Mouse (Mus musculus) heart, postnatal 0 days (tissue): ENCODE data around the gene Zbtb38.

Experiments used
- CTCF ChIP-seq: IDR thresholded peaks from 2 replicates; pipeline ENCODE4 v1.5.1; 2016; ENCODE audit warnings: antibody characterized with exemption, control low read depth, low read depth
- EP300 ChIP-seq: IDR thresholded peaks from 2 replicates; pipeline ENCODE4 v1.6.1; 2016; ENCODE audit warnings: antibody characterized with exemption, low read depth

- TF ChIP-seq EP300 = no peak
- no peak for TF ChIP-seq CTCF
These were observed 31.0 kb upstream of the Zbtb38 start for GRCm38 (mm10) chr9:96783667-96784066.
